Mouse (Mus musculus) embryonic facial prominence, embryonic 11.5 days (tissue): ENCODE data around the gene Cyld. TPM values are rescaled to one million over a fixed set of nuclear protein-coding genes. Genes with fewer than 3 reads are reported as not detected.

ENCODE experiments used
- ATAC-seq: fragments of 200-750 bp; cut with Nextera tagmentation; replicated peaks from 2 replicates; pipeline ENCODE4 v1.8.0; 2017; ENCODE audit warnings: low read depth; ENCODE audit not compliant: insufficient number of reproducible peaks, low FRiP score, low TSS enrichment
- DNase-seq: peaks from one replicate; pipeline ENCODE4 v3.0.0-alpha.2; 2015; ENCODE audit warnings: low spot score
- H3K27ac ChIP-seq: fragments of 300-500 bp; sonication (generic); replicated peaks from 2 replicates; pipeline ENCODE4 v1.5.1; 2014; ENCODE audit warnings: mild to moderate bottlenecking, low read depth, low read length, control low read depth
- H3K27me3 ChIP-seq: fragments of 300-500 bp; sonication (generic); 2 replicates; pipeline ENCODE4 v1.6.1; 2014; ENCODE audit warnings: mild to moderate bottlenecking, low read length, moderate library complexity, mixed read lengths; ENCODE audit not compliant: control insufficient read depth, insufficient read depth
- H3K36me3 ChIP-seq: fragments of 300-500 bp; sonication (generic); replicated peaks from 2 replicates; pipeline ENCODE4 v1.6.1; 2014; ENCODE audit warnings: low read depth, mild to moderate bottlenecking, low read length, moderate library complexity, mixed read lengths; ENCODE audit not compliant: control insufficient read depth, insufficient read depth
- H3K4me1 ChIP-seq: fragments of 300-500 bp; sonication (generic); 2 replicates; pipeline ENCODE4 v1.6.1; 2014; ENCODE audit warnings: low read length, mixed read lengths; ENCODE audit not compliant: control insufficient read depth, insufficient read depth
- H3K4me2 ChIP-seq: fragments of 300-500 bp; sonication (generic); 2 replicates; pipeline ENCODE4 v1.6.1; 2014; ENCODE audit warnings: low read depth, mild to moderate bottlenecking, control low read depth, low read length, moderate library complexity
- H3K4me3 ChIP-seq: fragments of 300-500 bp; sonication (generic); 2 replicates; pipeline ENCODE4 v1.5.1; 2014; ENCODE audit warnings: low read depth, low read length, control low read depth
- H3K9ac ChIP-seq: fragments of 300-500 bp; sonication (generic); replicated peaks from 2 replicates; pipeline ENCODE4 v1.6.1; 2014; ENCODE audit warnings: mild to moderate bottlenecking, control low read depth, low read length
- H3K9me3 ChIP-seq: fragments of 300-500 bp; sonication (generic); replicated peaks from 2 replicates; pipeline ENCODE4 v1.6.1; 2016; ENCODE audit warnings: mild to moderate bottlenecking, low read length, inconsistent platforms, mixed read lengths; ENCODE audit not compliant: control insufficient read depth
- WGBS: fragments of 180-500 bp; shearing (Covaris S2); extraction: QIAGEN DNeasy Blood & Tissue Kit; methylation state at CpG from one replicate; pipeline ENCODE4 v1.1.7; 2014; 5-methylcytosine and 5-hydroxymethylcytosine counted together
- polyA plus RNA-seq: library from polyadenylated mRNA; unstranded; fragments of >200 nt; fragmentation: Nextera tagmentation; extraction: Ambion mirVana; gene quantifications from 2 replicates; pipeline ENCODE4 v1.2.1, GENCODE M21; 2014

Cyld gene
- polyA plus RNA-seq, 1 experiment from 2014 or later = 14.3 TPM

DNA sequence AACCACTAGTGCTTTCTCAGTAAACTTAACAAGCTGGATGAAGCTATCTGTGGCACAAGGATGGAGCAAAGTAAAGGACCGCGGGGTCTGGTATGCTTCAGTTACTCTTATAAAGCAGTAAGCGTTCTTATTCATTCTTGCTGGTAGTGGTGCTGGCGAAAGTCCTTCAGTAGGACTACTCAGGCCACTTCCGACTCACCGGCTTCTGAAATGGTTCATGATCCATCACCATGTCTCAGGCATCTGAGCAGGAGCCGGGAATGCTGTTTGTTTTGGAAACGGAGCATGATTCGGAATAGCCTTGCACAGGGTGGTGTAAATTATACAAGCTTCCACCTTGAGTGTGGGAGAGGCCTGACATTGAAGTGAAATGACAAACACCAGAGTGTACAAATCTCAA is 99.8 kb downstream of the Cyld start:
- Histone ChIP-seq H3K4me2 (no peak overlapping the region), H3K9me3 (no peaks in the 10 kb centered on the region), H3K4me3 (no peak overlapping the region), H3K9ac (no peak overlapping the region), H3K4me1 (no peaks in the 10 kb centered on the region), H3K36me3 (no peaks in the 10 kb centered on the region), H3K27me3 (no peaks in the 10 kb centered on the region), H3K27ac (no peak overlapping the region)
- WGBS = 91% methylated on average over 9 of the region's 9 CpGs
- ATAC-seq (no peak), DNase-seq (no peak)

Other genes with a start within 250 kb of the Cyld start
- 45.0 and 50.7 TPM in 2 replicates for gene Nkd1, start 175.7 kb upstream of the Cyld start, polyA plus RNA-seq
- 1.0 and 1.5 TPM in 2 replicates for gene Snx20, start 60.9 kb upstream of the Cyld start, polyA plus RNA-seq
- gene Nod2, start 49.7 kb upstream of the Cyld start, polyA plus RNA-seq = 0.17 and 0.18 TPM in 2 replicates